Mouse (Mus musculus): ENCODE data around the gene Slco1a5.
"Not testable (repeated sequence)": the region's sequence is repeated elsewhere in the genome, so short reads cannot be mapped to it uniquely, and the experiment has no call there.

Gene Slco1a5

GRCm38 (mm10) chr6:142289413-142290118, 33.2 kb downstream of the Slco1a5 start:
- DNase-seq: no peak

- DNase-seq: no peak
These were observed 46.9 kb downstream of the Slco1a5 start for GRCm38 (mm10) chr6:142275721-142276442.

- DNase-seq: not testable (repeated sequence)
These were observed 72.0 kb downstream of the Slco1a5 start for GRCm38 (mm10) chr6:142250738-142251307.

- DNase-seq: no peak
These were observed 77.7 kb downstream of the Slco1a5 start for GRCm38 (mm10) chr6:142245065-142245464.

- DNase-seq: no peak
These were observed 83.3 kb downstream of the Slco1a5 start for GRCm38 (mm10) chr6:142239468-142239867.

- DNase-seq: no peak
These were observed 102.6 kb downstream of the Slco1a5 start for GRCm38 (mm10) chr6:142220138-142220537.

GRCm38 (mm10) chr6:142211821-142212220, 111.0 kb downstream of the Slco1a5 start:
- no peak for DNase-seq

GRCm38 (mm10) chr6:142209749-142210148, 113.0 kb downstream of the Slco1a5 start:
- DNase-seq: no peak

GRCm38 (mm10) chr6:142208421-142208820, 114.4 kb downstream of the Slco1a5 start, which contains the start of gene Slco1a6:
TSS of gene Slco1a6 (minus strand) at chr6:142208521.
- DNase-seq: no peak

- DNase-seq: no peak
These were observed 122.3 kb downstream of the Slco1a5 start for GRCm38 (mm10) chr6:142200524-142200923.

- no peak for DNase-seq
These were observed 128.5 kb downstream of the Slco1a5 start for GRCm38 (mm10) chr6:142194245-142194644.

GRCm38 (mm10) chr6:142191962-142192361, 130.8 kb downstream of the Slco1a5 start:
- DNase-seq: no peak

GRCm38 (mm10) chr6:142187426-142187825, 135.4 kb downstream of the Slco1a5 start:
- no peak for DNase-seq

- DNase-seq: no peak
These were observed 136.8 kb downstream of the Slco1a5 start for GRCm38 (mm10) chr6:142185868-142186415.
